Mouse (Mus musculus) hindbrain, embryonic 10.5 days (tissue): ENCODE results near the gene Cyp2c54. TPM values are rescaled to one million over a fixed set of nuclear protein-coding genes. Genes with fewer than 3 reads are reported as not detected.
"Not testable (repeated sequence)": the region's sequence is repeated elsewhere in the genome, so short reads cannot be mapped to it uniquely, and the experiment has no call there.

Source experiments
- DNase-seq: peaks from one replicate; pipeline ENCODE4 v3.0.0-alpha.2; 2017; ENCODE audit warnings: low spot score
- H3K27ac ChIP-seq: fragments of 300-500 bp; sonication (generic); 2 replicates; pipeline ENCODE4 v1.5.1; 2016; ENCODE audit warnings: mild to moderate bottlenecking, moderate library complexity
- H3K27me3 ChIP-seq: fragments of 300-500 bp; sonication (generic); 2 replicates; pipeline ENCODE4 v1.6.1; 2016; ENCODE audit warnings: mild to moderate bottlenecking; ENCODE audit not compliant: poor library complexity, insufficient read depth, severe bottlenecking
- H3K36me3 ChIP-seq: fragments of 300-500 bp; sonication (generic); 2 replicates; pipeline ENCODE4 v1.6.1; 2016; ENCODE audit warnings: mild to moderate bottlenecking, moderate library complexity
- H3K4me1 ChIP-seq: fragments of 300-500 bp; sonication (generic); replicated peaks from 2 replicates; pipeline ENCODE4 v1.6.1; 2016; ENCODE audit warnings: mild to moderate bottlenecking
- H3K4me3 ChIP-seq: fragments of 300-500 bp; sonication (generic); 2 replicates; pipeline ENCODE4 v1.5.1; 2016; ENCODE audit warnings: mild to moderate bottlenecking, moderate library complexity
- H3K9me3 ChIP-seq: fragments of 300-500 bp; sonication (generic); 2 replicates; pipeline ENCODE4 v1.6.1; 2016; ENCODE audit warnings: mild to moderate bottlenecking, moderate library complexity
- WGBS: fragments of 180-500 bp; shearing (Covaris S2); methylation state at CpG from one replicate; pipeline ENCODE4 v1.1.7; 2016; 5-methylcytosine and 5-hydroxymethylcytosine counted together
- polyA plus RNA-seq: library from polyadenylated mRNA; unstranded; fragments of >200 nt; fragmentation: Nextera tagmentation; extraction: Ambion mirVana; gene quantifications from 2 replicates; pipeline ENCODE4 v1.2.1, GENCODE M21; 2016

Gene Cyp2c54
- not detected in 2 replicates for polyA plus RNA-seq

DNA sequence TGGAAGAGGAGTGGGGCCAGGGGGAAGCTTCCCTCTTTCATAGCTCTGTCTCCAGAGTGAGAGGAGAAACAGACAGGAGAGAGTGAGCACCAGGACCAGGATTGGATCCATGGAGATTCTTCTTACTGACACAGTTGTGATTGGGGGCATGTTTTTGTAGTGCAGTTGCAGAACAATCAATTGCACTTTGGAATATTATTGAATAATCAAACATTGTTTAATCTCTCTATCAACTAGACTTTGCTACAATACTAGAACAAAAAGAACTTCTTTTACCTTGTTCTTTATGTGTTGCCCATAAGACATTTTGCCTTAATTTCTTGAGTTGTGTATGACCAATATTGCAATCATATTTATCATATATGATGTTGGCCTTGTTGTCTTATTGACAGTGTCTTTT lies at the start of gene Cyp2c54:
TSS of gene Cyp2c54 (minus strand) at position 127 of the 400 bp plus-strand sequence.
- H3K36me3 ChIP-seq = no peaks in the 10 kb centered on the region
- H3K4me3 ChIP-seq = no peak within 1 kb of the TSS
- H3K9me3 ChIP-seq = no peaks in the 10 kb centered on the region
- no peak for DNase-seq
- no peaks in the 10 kb centered on the region for H3K4me1 ChIP-seq
- H3K27ac ChIP-seq = no peak within 1 kb of the TSS
- H3K27me3 ChIP-seq = no peaks in the 10 kb centered on the region

DNA sequence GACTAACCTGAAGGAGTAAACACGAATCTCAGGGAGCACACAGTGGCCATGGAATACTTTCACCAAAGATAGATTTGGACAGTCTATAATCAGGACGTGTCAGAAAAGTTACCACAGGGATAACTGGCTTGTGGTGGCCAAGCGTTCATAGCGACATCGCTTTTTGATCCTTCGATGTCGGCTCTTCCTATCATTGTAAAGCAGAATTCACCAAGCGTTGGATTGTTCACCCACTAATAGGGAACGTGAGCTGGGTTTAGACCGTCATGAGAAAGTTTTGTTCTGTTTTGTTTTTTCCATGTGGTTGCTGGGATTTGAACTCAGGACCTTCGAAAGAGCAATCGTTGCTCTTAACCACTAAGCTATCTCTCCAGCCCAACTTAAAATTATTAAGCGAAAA lies 46.0 kb upstream of the Cyp2c54 start:
- WGBS = 84% methylated on average over 13 of the region's 13 CpGs
- not testable (repeated sequence) for H3K4me1 ChIP-seq, H3K36me3 ChIP-seq, DNase-seq, H3K9me3 ChIP-seq, H3K27me3 ChIP-seq, H3K27ac ChIP-seq, H3K4me3 ChIP-seq

DNA sequence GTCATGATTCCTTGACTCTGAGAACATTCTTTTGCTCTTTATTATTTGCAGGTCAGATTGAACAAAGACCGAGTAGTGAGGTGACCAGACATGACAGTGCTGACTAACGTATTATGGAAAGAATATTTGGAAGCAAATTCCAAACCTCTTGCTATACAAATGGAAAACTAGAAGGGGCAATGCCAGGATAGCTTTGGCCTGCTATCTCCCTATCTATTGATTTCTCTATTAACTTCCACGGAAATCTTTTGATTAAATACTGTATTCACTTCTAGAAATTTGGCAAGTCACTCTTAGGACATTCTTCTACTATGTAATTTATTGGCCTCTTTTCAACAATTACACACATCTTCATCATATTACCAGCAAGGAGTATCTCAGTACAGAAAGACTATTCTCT lies 17.5 kb upstream of the Cyp2c54 start:
- Histone ChIP-seq H3K36me3 (no peaks in the 10 kb centered on the region), H3K9me3 (no peaks in the 10 kb centered on the region), H3K4me3 (no peak overlapping the region), H3K27me3 (no peaks in the 10 kb centered on the region), H3K4me1 (no peaks in the 10 kb centered on the region), H3K27ac (no peak overlapping the region)
- no peak for DNase-seq
- 81% methylated on average over 3 of the region's 3 CpGs for WGBS

DNA sequence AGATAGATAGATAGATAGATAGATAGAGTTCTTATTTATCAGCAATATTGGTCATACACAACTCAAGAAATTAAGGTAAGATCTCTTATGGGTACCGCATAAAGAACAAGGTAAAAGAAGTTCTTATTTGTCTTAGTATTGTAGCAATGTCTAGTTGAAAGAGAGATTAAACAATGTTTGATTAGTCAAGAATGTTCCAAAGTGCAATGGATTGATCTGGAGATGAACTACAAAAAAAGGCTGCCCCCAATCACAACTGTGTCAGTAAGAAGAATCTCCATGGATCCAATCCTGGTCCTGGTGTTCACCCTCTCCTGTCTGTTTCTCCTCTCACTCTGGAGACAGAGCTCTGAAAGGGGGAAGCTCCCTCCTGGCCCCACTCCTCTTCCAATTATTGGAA lies 15.8 kb upstream of the Cyp2c54 start, which contains the start of gene Cyp2c50:
TSS of gene Cyp2c50 (plus strand) at position 268 of the 400 bp plus-strand sequence.
- H3K27ac ChIP-seq, H3K4me1 ChIP-seq, H3K27me3 ChIP-seq, H3K36me3 ChIP-seq, DNase-seq, H3K4me3 ChIP-seq, H3K9me3 ChIP-seq: not testable (repeated sequence)
- 92% methylated on average over 1 of the region's 1 CpGs for WGBS

DNA sequence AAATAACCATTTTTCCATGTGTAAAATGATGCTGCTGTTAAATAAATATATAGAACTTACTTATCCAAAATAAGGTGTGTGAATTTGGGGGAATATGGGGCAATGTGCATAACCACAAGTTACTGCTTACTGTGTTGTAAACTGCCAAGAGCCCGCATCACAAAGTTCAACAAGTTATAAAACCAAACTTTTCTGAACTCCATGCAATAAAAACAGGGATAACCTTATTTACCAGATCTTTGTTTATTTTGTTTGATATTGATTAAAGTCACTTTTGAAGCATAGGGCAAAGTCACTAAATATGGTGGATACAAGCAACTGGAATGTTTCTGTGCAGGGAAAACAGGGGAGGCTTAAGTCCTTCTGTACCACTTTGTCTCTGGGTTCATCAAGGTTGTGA lies 14.8 kb upstream of the Cyp2c54 start:
- WGBS = 87% methylated on average over 1 of the region's 1 CpGs
- Histone ChIP-seq H3K4me3 (no peak overlapping the region), H3K27ac (no peak overlapping the region), H3K4me1 (no peaks in the 10 kb centered on the region), H3K9me3 (no peaks in the 10 kb centered on the region), H3K36me3 (no peaks in the 10 kb centered on the region), H3K27me3 (no peaks in the 10 kb centered on the region)
- no peak for DNase-seq

DNA sequence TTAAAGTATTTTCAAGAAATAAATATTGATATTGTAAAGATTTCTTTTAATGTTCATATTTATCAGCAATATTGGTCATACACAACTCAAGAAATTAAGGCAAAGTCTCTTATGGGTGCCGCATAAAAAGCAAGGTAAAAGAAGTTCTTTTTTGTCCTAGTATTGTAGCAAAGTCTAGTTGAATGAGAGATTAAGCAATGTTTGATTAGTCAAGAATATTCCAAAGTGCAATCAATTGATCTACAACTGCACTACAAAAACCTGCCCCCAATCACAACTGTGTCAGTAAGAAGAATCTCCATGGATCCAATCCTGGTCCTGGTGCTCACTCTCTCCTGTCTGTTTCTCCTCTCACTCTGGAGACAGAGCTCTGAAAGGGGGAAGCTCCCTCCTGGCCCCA lies 81.5 kb downstream of the Cyp2c54 start, which contains the start of gene Cyp2c37:
TSS of gene Cyp2c37 (plus strand) at position 285 of the 400 bp plus-strand sequence.
- H3K4me1 ChIP-seq, H3K27ac ChIP-seq, H3K9me3 ChIP-seq, DNase-seq, H3K4me3 ChIP-seq, H3K27me3 ChIP-seq, H3K36me3 ChIP-seq: not testable (repeated sequence)
- 94% methylated on average over 1 of the region's 1 CpGs for WGBS

DNA sequence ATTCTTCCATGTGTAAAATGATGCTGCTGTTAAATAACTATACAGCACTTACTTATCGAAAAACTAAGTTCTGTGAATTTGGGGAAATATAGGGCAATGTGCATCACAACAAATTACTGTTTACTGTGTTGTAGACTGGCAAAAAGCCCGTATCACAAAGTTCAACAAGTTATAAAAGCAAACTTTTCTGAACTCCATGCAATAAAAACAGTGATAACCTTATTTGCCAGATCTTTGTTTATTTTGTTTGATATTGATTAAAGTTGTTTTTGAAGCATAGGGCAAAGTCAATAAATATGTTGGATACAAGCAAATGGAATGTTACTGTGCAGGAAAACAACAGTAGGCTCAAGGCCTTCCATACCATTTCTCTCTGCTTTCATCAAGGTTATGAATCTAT lies 84.2 kb downstream of the Cyp2c54 start:
- Histone ChIP-seq H3K4me1 (no peaks in the 10 kb centered on the region), H3K9me3 (no peaks in the 10 kb centered on the region), H3K36me3 (no peaks in the 10 kb centered on the region), H3K27ac (no peak overlapping the region), H3K27me3 (no peaks in the 10 kb centered on the region), H3K4me3 (no peak overlapping the region)
- 78% methylated on average over 2 of the region's 2 CpGs for WGBS
- no peak for DNase-seq

Other genes with a start within 250 kb of the Cyp2c54 start
- gene Cyp2c69, start 187.0 kb downstream of the Cyp2c54 start, polyA plus RNA-seq = not detected in 2 replicates
- not detected in 2 replicates for gene Cyp2c37, start 81.4 kb downstream of the Cyp2c54 start, polyA plus RNA-seq
- gene Cyp2c50, start 15.9 kb upstream of the Cyp2c54 start, polyA plus RNA-seq = not detected in 2 replicates
- not detected in 2 replicates for gene Cyp2c70, start 113.5 kb upstream of the Cyp2c54 start, polyA plus RNA-seq
- gene Pdlim1, start 198.0 kb upstream of the Cyp2c54 start, polyA plus RNA-seq = 105 and 123 TPM in 2 replicates